Mouse (Mus musculus) erythroblast, embryonic 14.5 days (primary cell): ENCODE measurements around the gene Krt42.

Experiments
- GATA1 ChIP-seq: IDR thresholded peaks from 2 replicates; pipeline ENCODE4 v1.6.1; 2012; ENCODE audit warnings: low read length, inconsistent platforms, mixed read lengths
- TAL1 ChIP-seq: IDR thresholded peaks from 3 replicates; pipeline ENCODE4 v1.6.1; 2012; ENCODE audit warnings: low read length, inconsistent platforms, mixed read lengths

- TF ChIP-seq GATA1 (no peak), TAL1 (no peak)
Measured at GRCm38 (mm10) chr11:100295308-100295707, 25.6 kb upstream of the Krt42 start.
